Mouse (Mus musculus) G1E (cell line): ENCODE measurements around the gene Hist1h2ab. TPM values are rescaled to one million over a fixed set of nuclear protein-coding genes. Genes with fewer than 3 reads are reported as not detected.
"Not testable (repeated sequence)": the region's sequence is repeated elsewhere in the genome, so short reads cannot be mapped to it uniquely, and the experiment has no call there.

Experiments used
- ATAC-seq: 2 replicates; pipeline ENCODE4 v1.8.0; 2016; ENCODE audit warnings: mild to moderate bottlenecking; ENCODE audit not compliant: insufficient number of reproducible peaks, poor library complexity, low FRiP score, severe bottlenecking; ENCODE audit errors: extremely low read depth
- DNase-seq: peaks from one replicate; pipeline ENCODE4 v3.0.0; 2012; ENCODE audit warnings: low spot score
- H3K27me3 ChIP-seq: 2 replicates; pipeline ENCODE4 v1.6.1; 2012; ENCODE audit warnings: mild to moderate bottlenecking, low read length, inconsistent platforms; ENCODE audit not compliant: insufficient read depth
- H3K36me3 ChIP-seq: replicated peaks from 2 replicates; pipeline ENCODE3; 2012; ENCODE audit warnings: mild to moderate bottlenecking, inconsistent platforms
- H3K4me1 ChIP-seq: 2 replicates; pipeline ENCODE4 v1.6.1; 2012; ENCODE audit warnings: low read depth, low read length, inconsistent platforms, mixed read lengths; ENCODE audit not compliant: insufficient read depth
- H3K4me3 ChIP-seq: 2 replicates; pipeline ENCODE4 v1.5.1; 2012; ENCODE audit warnings: low read depth, mild to moderate bottlenecking, inconsistent platforms, low read length, moderate library complexity, mixed read lengths
- H3K9me3 ChIP-seq: replicated peaks from 2 replicates; pipeline ENCODE4 v1.6.1; 2012; ENCODE audit warnings: inconsistent platforms
- CTCF ChIP-seq: IDR thresholded peaks from 2 replicates; pipeline ENCODE4 v1.5.1; 2012; ENCODE audit warnings: low read depth, low read length, inconsistent platforms, mixed read lengths
- GATA1 ChIP-seq: IDR thresholded peaks from 2 replicates; pipeline ENCODE4 v1.6.1; 2012; ENCODE audit warnings: borderline replicate concordance, low read length, inconsistent platforms, mixed read lengths
- GATA2 ChIP-seq: IDR thresholded peaks from 2 replicates; pipeline ENCODE4 v1.6.1; 2012; ENCODE audit warnings: low read depth, low read length, inconsistent platforms, borderline replicate concordance
- POLR2AphosphoS5 ChIP-seq: IDR thresholded peaks from 2 replicates; pipeline ENCODE4 v1.6.1; 2012; ENCODE audit warnings: low read depth, low read length, inconsistent platforms; ENCODE audit not compliant: insufficient replicate concordance
- TAL1 ChIP-seq: conservative IDR thresholded peaks from 2 replicates; pipeline ENCODE4 v1.6.1; 2012; ENCODE audit warnings: low read depth, low read length, inconsistent platforms, mixed read lengths
- polyA plus RNA-seq: library from polyadenylated mRNA; stranded (reverse); fragments of >175 nt; gene quantifications from 2 replicates; pipeline ENCODE4 v1.2.3, GENCODE M21; 2012
- total RNA-seq, 2 experiments: library from RNA; stranded (forward) in 1 of 2; stranded (reverse) in 1 of 2; fragments of 200-1000 nt in 1 of 2; fragments of >200 nt in 1 of 2; fragmentation: Nextera tagmentation in 1 of 2; gene quantifications; 2 replicates each; pipeline ENCODE4 v1.2.3; 2014 to 2017

Gene Hist1h2ab
- total and polyA plus RNA-seq, 3 experiments: 24.2 to 1,062 (median 535) TPM

GRCm38 (mm10) chr13:23746201-23747080, 4.5 kb upstream of the Hist1h2ab start, which contains the start of gene Hist1h2bb:
Gene Hist1h2bb (plus strand): TSS chr13:23746734.
- Histone ChIP-seq H3K4me3 (peak within 1 kb of the TSS; percentile 71), H3K4me1 (peaks cover 44% of the 10 kb centered on the region)
- DNase-seq: peak; percentile 52
- not testable (repeated sequence) for H3K9me3 ChIP-seq, H3K36me3 ChIP-seq, H3K27me3 ChIP-seq
- peak; percentile 71 for ATAC-seq
- TF ChIP-seq POLR2AphosphoS5: peak; percentile 94

GRCm38 (mm10) chr13:23747081-23747891, 3.6 kb upstream of the Hist1h2ab start:
- Histone ChIP-seq H3K9me3 (no peaks in the 10 kb centered on the region), H3K4me3 (peak overlapping the region; percentile 46; the same call in 1 of the 2 replicates), H3K36me3 (no peaks in the 10 kb centered on the region), H3K27me3 (no peaks in the 10 kb centered on the region), H3K4me1 (peaks cover 37% of the 10 kb centered on the region)
- TF ChIP-seq POLR2AphosphoS5 (peak; percentile 93; the same call in 1 of the 2 replicates), TAL1 (no peak)
- DNase-seq (no peak), ATAC-seq (no peak)

- DNase-seq: no peak
- Histone ChIP-seq H3K27me3 (no peaks in the 10 kb centered on the region), H3K4me1 (peaks cover 39% of the 10 kb centered on the region), H3K4me3 (no peak overlapping the region; the same call in 1 of the 2 replicates), H3K9me3 (no peaks in the 10 kb centered on the region), H3K36me3 (no peaks in the 10 kb centered on the region)
- ATAC-seq: no peak
- TF ChIP-seq CTCF: no peak
- 0 out of 2 replicates have a peak, but pooled peaks have one; percentile 16 for TF ChIP-seq POLR2AphosphoS5
Observed at GRCm38 (mm10) chr13:23747892-23748288, 3.0 kb upstream of the Hist1h2ab start.

DNA sequence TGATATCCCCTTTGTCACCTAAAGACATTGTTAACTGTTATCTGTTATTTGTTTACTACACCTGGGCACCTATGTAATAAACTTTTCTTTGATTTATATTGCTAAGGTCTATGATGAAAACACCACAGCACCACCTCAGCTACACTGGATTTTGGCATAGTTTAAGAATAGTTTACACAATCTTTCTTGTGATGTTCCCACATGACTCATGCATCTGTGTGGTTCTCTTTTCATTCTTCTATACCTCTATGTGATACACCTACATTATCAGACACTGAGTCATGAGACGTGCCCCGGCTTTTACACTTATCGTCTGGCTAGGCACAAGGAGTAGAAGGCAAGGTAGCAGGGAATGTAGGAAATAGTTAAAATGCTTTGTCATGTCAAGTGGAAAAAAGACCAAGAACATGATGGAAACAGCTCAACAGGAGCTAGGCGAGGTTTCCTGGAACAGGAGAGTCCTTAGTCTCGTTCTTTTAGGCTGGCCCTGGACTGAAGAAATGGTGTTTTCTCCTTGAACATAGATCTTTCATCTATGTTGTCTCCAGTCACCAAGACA, 1.3 kb upstream of the Hist1h2ab start:
- no peak for TF ChIP-seq GATA2
- TF ChIP-seq TAL1: no peak
- no peak for TF ChIP-seq POLR2AphosphoS5
- TF ChIP-seq GATA1: no peak
- TF ChIP-seq CTCF: no peak
- Histone ChIP-seq H3K9me3 (no peaks in the 10 kb centered on the region), H3K27me3 (no peaks in the 10 kb centered on the region), H3K4me1 (peaks cover 29% of the 10 kb centered on the region), H3K4me3 (no peak overlapping the region), H3K36me3 (no peaks in the 10 kb centered on the region)
- ATAC-seq: no peak
- no peak for DNase-seq

DNA sequence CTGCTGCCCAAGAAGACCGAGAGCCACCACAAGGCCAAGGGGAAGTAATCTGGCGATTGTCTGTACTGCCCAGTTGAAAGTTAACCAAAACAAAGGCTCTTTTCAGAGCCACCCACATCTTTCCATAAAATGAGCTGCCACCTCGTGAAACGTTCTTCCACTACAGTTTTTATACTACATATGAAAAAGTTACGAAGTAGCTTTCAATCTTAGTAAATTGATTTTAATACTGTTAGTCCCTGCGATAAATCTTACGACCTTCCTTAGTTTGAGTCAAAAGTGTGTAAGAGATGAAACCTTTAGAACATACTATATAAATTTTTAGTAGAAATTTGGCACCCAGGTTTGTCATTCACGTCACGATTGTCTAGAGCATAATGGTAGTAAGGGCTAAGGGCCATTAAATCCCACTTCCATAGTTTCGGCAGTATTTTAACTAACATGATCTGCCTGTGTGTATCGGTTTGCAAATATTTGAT, 591 bp downstream of the Hist1h2ab start:
- no peak for ATAC-seq
- no peak for DNase-seq
- TF ChIP-seq GATA1 (no peak), CTCF (no peak), GATA2 (no peak), POLR2AphosphoS5 (peak; percentile 84), TAL1 (no peak)
- Histone ChIP-seq H3K36me3 (no peaks in the 10 kb centered on the region), H3K4me3 (peak overlapping the region; percentile 63; the same call in 1 of the 2 replicates), H3K4me1 (peaks cover 33% of the 10 kb centered on the region), H3K9me3 (no peaks in the 10 kb centered on the region), H3K27me3 (no peaks in the 10 kb centered on the region)

GRCm38 (mm10) chr13:23752067-23752741, 1.3 kb downstream of the Hist1h2ab start, which contains the start of gene Hist1h3b:
Gene Hist1h3b (plus strand): TSS chr13:23752267.
- DNase-seq: peak; percentile 65
- not testable (repeated sequence) for H3K9me3 ChIP-seq
- H3K4me1 ChIP-seq: peaks cover 31% of the 10 kb centered on the region

More at GRCm38 (mm10) chr13:23752067-23752741, 1.3 kb downstream of the Hist1h2ab start, which contains the start of gene Hist1h3b:
- TF ChIP-seq POLR2AphosphoS5: peak; percentile 97; the same call in 1 of the 2 replicates
- peak; percentile 78 for ATAC-seq
- peak within 1 kb of the TSS; percentile 63; the same call in 1 of the 2 replicates for H3K4me3 ChIP-seq
- H3K27me3 ChIP-seq, H3K36me3 ChIP-seq: not testable (repeated sequence)
